In the genomic region with DNA sequence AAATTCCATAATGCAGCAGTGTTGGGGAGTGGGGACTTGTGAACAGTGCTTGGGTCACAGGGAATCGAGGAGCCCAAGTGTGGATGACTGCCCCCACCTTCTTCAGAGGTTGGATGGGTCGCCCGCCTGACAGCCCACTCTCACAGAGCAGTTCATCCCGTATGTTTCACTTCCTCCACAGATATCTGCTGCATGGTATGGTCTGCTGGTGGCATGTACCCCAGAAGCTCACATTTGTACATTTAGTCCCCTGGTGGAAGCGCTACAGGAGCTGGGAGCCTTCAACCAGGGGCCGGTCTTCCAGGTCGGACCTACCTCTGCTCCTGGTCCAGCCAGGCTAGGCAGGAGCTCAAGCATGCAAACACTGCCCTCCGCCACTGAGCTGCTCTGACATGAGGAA, we compare ENCODE assay signal across 33 mouse cellular contexts.
DNase-seq lines count a peak whose midpoint lies in the region; ATAC-seq and TF ChIP-seq lines count a peak whose summit lies in the region.
"Had no signal": no experiment of that assay in that cellular context is flagged by ENCODE, and none has a peak within 500 bp of the region (broad histone marks: within the 10 kb centered on the region; RNA-seq: fewer than 3 reads in every experiment).

No protein-coding gene starts in this region.

- H3K27ac ChIP-seq in hindbrain, embryonic 10.5 days, result peak overlapping the region; percentile 8; the same call in 1 of the 2 replicates
- no peak overlapping the region for H3K27ac ChIP-seq in hindbrain, postnatal 0 days
- H3K27ac ChIP-seq in limb, embryonic 10.5 days, result peak overlapping the region; percentile 85
- no peak overlapping the region for H3K27ac ChIP-seq in forebrain, embryonic 10.5 days
- H3K27ac ChIP-seq: embryonic facial prominence, embryonic 12.5 days; heart, adult 2 months; hindbrain, embryonic 15.5 days; kidney, embryonic 15.5 days; layer of hippocampus, adult 2 months; liver, embryonic 12.5 days; stomach, postnatal 0 days had no signal

- ATAC-seq in hindbrain, postnatal 0 days, result no peak
- ATAC-seq: activated CD4-positive, CD25-positive, alpha-beta regulatory T cell, adult 4 months; forebrain, embryonic 16.5 days; liver, embryonic 12.5 days; lung, postnatal 0 days had no signal

- no peak overlapping the region for H3K4me3 ChIP-seq in hindbrain, embryonic 10.5 days
- H3K4me3 ChIP-seq in hindbrain, postnatal 0 days (ENCODE audit: low read length), result no peak overlapping the region
- 0 out of 2 replicates have a peak overlapping the region, but pooled peaks have one; percentile 3 for H3K4me3 ChIP-seq in limb, embryonic 10.5 days
- no peak overlapping the region for H3K4me3 ChIP-seq in forebrain, embryonic 10.5 days
- H3K4me3 ChIP-seq: embryonic facial prominence, embryonic 12.5 days; heart, adult 2 months; heart, embryonic 12.5 days; hindbrain, embryonic 15.5 days; kidney, embryonic 15.5 days; layer of hippocampus, adult 2 months; liver, embryonic 12.5 days had no signal

- no peak overlapping the region for H3K9ac ChIP-seq in hindbrain, postnatal 0 days (replicated peaks; ENCODE audit: low read length)
- H3K9ac ChIP-seq: embryonic facial prominence, embryonic 12.5 days; heart, embryonic 12.5 days; hindbrain, embryonic 15.5 days; kidney, embryonic 15.5 days; liver, embryonic 12.5 days had no signal

- no peak for DNase-seq in hindbrain, embryonic 10.5 days (ENCODE audit: low spot score)
- no peak for DNase-seq in hindbrain, postnatal 0 days (ENCODE audit: low spot score)
- DNase-seq in spleen, postnatal 36 days (ENCODE audit: low spot score in 2 of 2), result peak; percentile 55 to 58
- DNase-seq in spleen, postnatal 14 days (ENCODE audit: low spot score in 2 of 2), result no peak
- no peak for DNase-seq in limb, embryonic 10.5 days (ENCODE audit: low spot score)
- DNase-seq in splenic B cell, adult 2 months (ENCODE audit: low read depth, low spot score), result peak; percentile 60
- no peak for DNase-seq in forebrain, embryonic 10.5 days (ENCODE audit: extremely low spot score, low spot score)
- DNase-seq in frontal cortex, postnatal 25 days (ENCODE audit: low spot score in 2 of 2), result no peak
- DNase-seq: adrenal gland, adult 2 months; cerebellum, adult 8-10 months; cerebellum, postnatal 25 days; gastrocnemius, postnatal 25 days; heart, adult 2 months; kidney, adult 18-20 months; kidney, postnatal 36 days; layer of hippocampus, postnatal 36 days; left cerebral cortex, postnatal 4 days; lung, adult 18-20 months; lung, postnatal 4 days; midbrain, embryonic 14.5 days; right cerebral cortex, postnatal 4 days; thymus, adult 18-20 months; thymus, postnatal 36 days had no signal

- TF ChIP-seq CTCF in hindbrain, postnatal 0 days (IDR thresholded peaks at IDR 0.05; ENCODE audit: low read depth), result no peak

- peaks cover 5% of the 10 kb centered on the region; the same call in 1 of the 2 replicates for H3K27me3 ChIP-seq in hindbrain, embryonic 10.5 days (ENCODE audit: insufficient read depth, poor library complexity, severe bottlenecking)
- H3K27me3 ChIP-seq in hindbrain, postnatal 0 days (ENCODE audit: insufficient read depth, low read length), result no peaks in the 10 kb centered on the region
- peaks cover 14% of the 10 kb centered on the region; the same call in 1 of the 2 replicates for H3K27me3 ChIP-seq in limb, embryonic 10.5 days (ENCODE audit: low read depth, poor library complexity, severe bottlenecking)
- no peaks in the 10 kb centered on the region for H3K27me3 ChIP-seq in splenic B cell, adult 2 months (ENCODE audit: control insufficient read depth, insufficient read depth, low read length, poor library complexity, severe bottlenecking)
- H3K27me3 ChIP-seq in forebrain, embryonic 10.5 days (ENCODE audit: poor library complexity, severe bottlenecking), result peaks cover 3% of the 10 kb centered on the region; the same call in 1 of the 2 replicates
- H3K27me3 ChIP-seq: embryonic facial prominence, embryonic 12.5 days; heart, embryonic 12.5 days; hindbrain, embryonic 15.5 days; kidney, embryonic 15.5 days; liver, embryonic 12.5 days had no signal

- no peaks in the 10 kb centered on the region for H3K9me3 ChIP-seq in hindbrain, embryonic 10.5 days
- H3K9me3 ChIP-seq in hindbrain, postnatal 0 days (ENCODE audit: low read length), result no peaks in the 10 kb centered on the region
- no peaks in the 10 kb centered on the region for H3K9me3 ChIP-seq in limb, embryonic 10.5 days (replicated peaks)
- H3K9me3 ChIP-seq in forebrain, embryonic 10.5 days, result no peaks in the 10 kb centered on the region
- H3K9me3 ChIP-seq: embryonic facial prominence, embryonic 12.5 days; heart, embryonic 12.5 days; hindbrain, embryonic 15.5 days; kidney, embryonic 15.5 days; liver, embryonic 12.5 days had no signal

- no peak overlapping the region for H3K4me2 ChIP-seq in hindbrain, postnatal 0 days (ENCODE audit: low read depth, low read length)
- H3K4me2 ChIP-seq: embryonic facial prominence, embryonic 12.5 days; heart, embryonic 12.5 days; hindbrain, embryonic 15.5 days; kidney, embryonic 15.5 days; liver, embryonic 12.5 days had no signal

- H3K36me3 ChIP-seq in hindbrain, embryonic 10.5 days, result no peaks in the 10 kb centered on the region
- H3K36me3 ChIP-seq in hindbrain, postnatal 0 days (ENCODE audit: insufficient read depth, low read length), result no peaks in the 10 kb centered on the region
- H3K36me3 ChIP-seq in limb, embryonic 10.5 days, result no peaks in the 10 kb centered on the region
- H3K36me3 ChIP-seq in splenic B cell, adult 2 months (ENCODE audit: control insufficient read depth, insufficient read depth, low read length, poor library complexity, severe bottlenecking), result no peaks in the 10 kb centered on the region
- no peaks in the 10 kb centered on the region for H3K36me3 ChIP-seq in forebrain, embryonic 10.5 days (replicated peaks)
- H3K36me3 ChIP-seq: embryonic facial prominence, embryonic 12.5 days; heart, embryonic 12.5 days; hindbrain, embryonic 15.5 days; kidney, embryonic 15.5 days; liver, embryonic 12.5 days had no signal

- H3K4me1 ChIP-seq in hindbrain, embryonic 10.5 days (replicated peaks), result peaks cover 20% of the 10 kb centered on the region
- no peaks in the 10 kb centered on the region for H3K4me1 ChIP-seq in hindbrain, postnatal 0 days (ENCODE audit: insufficient read depth, low read length)
- H3K4me1 ChIP-seq in limb, embryonic 10.5 days, result peaks cover 77% of the 10 kb centered on the region
- peaks cover 25% of the 10 kb centered on the region for H3K4me1 ChIP-seq in forebrain, embryonic 10.5 days

- 93% methylated on average over 8 of the region's 8 CpGs for WGBS in hindbrain, embryonic 10.5 days
- WGBS in hindbrain, postnatal 0 days, result 93% methylated on average over 8 of the region's 8 CpGs
- WGBS in limb, embryonic 10.5 days, result 89% methylated on average over 8 of the region's 8 CpGs
- WGBS in forebrain, embryonic 10.5 days, result 92% methylated on average over 8 of the region's 8 CpGs

Comparison
In these comparisons a context has a peak if more than half of its experiments do, and no peak if none do; other contexts are left out.
1. DNase-seq: peak in spleen, postnatal 36 days (2 of 2) and splenic B cell, adult 2 months (single experiment); none in hindbrain, embryonic 10.5 days (single experiment), hindbrain, postnatal 0 days (single experiment), spleen, postnatal 14 days (0 of 2), limb, embryonic 10.5 days (single experiment), forebrain, embryonic 10.5 days (single experiment) and frontal cortex, postnatal 25 days (0 of 2).
2. H3K27ac ChIP-seq: peak in hindbrain, embryonic 10.5 days (single experiment) and limb, embryonic 10.5 days (single experiment); none in hindbrain, postnatal 0 days (single experiment) and forebrain, embryonic 10.5 days (single experiment).